In genomic region chr17:78272142-78272541, GRCm38 (mm10) we compare ENCODE assay signal across 13 mouse cellular contexts.
DNase-seq lines count a peak whose midpoint lies in the region; ATAC-seq and TF ChIP-seq lines count a peak whose summit lies in the region.
"Had no signal": no experiment of that assay in that cellular context is flagged by ENCODE, and none has a peak within 500 bp of the region (broad histone marks: within the 10 kb centered on the region; RNA-seq: fewer than 3 reads in every experiment).

No protein-coding gene starts in this region.

- no peak for TF ChIP-seq CTCF in gastrocnemius, adult 2 months (IDR thresholded peaks at IDR 0.05)

- H3K27ac ChIP-seq in gastrocnemius, adult 2 months, result peak overlapping the region; percentile 70
- H3K27ac ChIP-seq in kidney, embryonic 15.5 days, result 0 out of 2 replicates have a peak overlapping the region, but pooled peaks have one; percentile 46
- H3K27ac ChIP-seq in limb, embryonic 15.5 days, result peak overlapping the region; percentile 51
- H3K27ac ChIP-seq: left cerebral cortex, adult 2 months; liver, embryonic 13.5 days had no signal

- peaks cover 26% of the 10 kb centered on the region for H3K4me1 ChIP-seq in kidney, embryonic 15.5 days
- peaks cover 21% of the 10 kb centered on the region for H3K4me1 ChIP-seq in limb, embryonic 15.5 days

- no peak overlapping the region for H3K4me3 ChIP-seq in gastrocnemius, adult 2 months
- no peak overlapping the region for H3K4me3 ChIP-seq in kidney, embryonic 15.5 days (replicated peaks)
- no peak overlapping the region for H3K4me3 ChIP-seq in limb, embryonic 15.5 days
- H3K4me3 ChIP-seq: left cerebral cortex, adult 2 months; liver, embryonic 13.5 days had no signal

- 74% methylated on average over 8 of the region's 8 CpGs for WGBS in kidney, embryonic 15.5 days
- 39% methylated on average over 8 of the region's 8 CpGs for WGBS in limb, embryonic 15.5 days

- no peaks in the 10 kb centered on the region for H3K36me3 ChIP-seq in kidney, embryonic 15.5 days
- H3K36me3 ChIP-seq in limb, embryonic 15.5 days, result no peaks in the 10 kb centered on the region
- H3K36me3 ChIP-seq: liver, embryonic 13.5 days had no signal

- no peak overlapping the region for H3K4me2 ChIP-seq in kidney, embryonic 15.5 days
- no peak overlapping the region for H3K4me2 ChIP-seq in limb, embryonic 15.5 days
- H3K4me2 ChIP-seq: heart, embryonic 11.5 days; liver, embryonic 13.5 days had no signal

- no peak overlapping the region for H3K9ac ChIP-seq in kidney, embryonic 15.5 days
- H3K9ac ChIP-seq in limb, embryonic 15.5 days, result no peak overlapping the region
- H3K9ac ChIP-seq: liver, embryonic 13.5 days had no signal

- DNase-seq in gastrocnemius, adult 2 months, result no peak
- DNase-seq in gastrocnemius, adult 18-20 months (ENCODE audit: low spot score), result no peak
- no peak for DNase-seq in kidney, postnatal 10 days
- peak; percentile 9 for DNase-seq in adipocyte (ENCODE audit: low spot score)
- DNase-seq in cerebellum, adult 18-20 months, result no peak
- no peak for DNase-seq in gastrocnemius, adult 8-10 months (ENCODE audit: low spot score in 2 of 2)
- DNase-seq: cerebellum, postnatal 14 days; liver, embryonic 13.5 days had no signal

- intact Hi-C loops in gastrocnemius, adult 2 months (cut with DNase I), result no loop called here

- H3K9me3 ChIP-seq in kidney, embryonic 15.5 days (replicated peaks), result no peaks in the 10 kb centered on the region
- no peaks in the 10 kb centered on the region for H3K9me3 ChIP-seq in limb, embryonic 15.5 days
- H3K9me3 ChIP-seq: G1E; liver, embryonic 13.5 days had no signal

- no peaks in the 10 kb centered on the region for H3K27me3 ChIP-seq in kidney, embryonic 15.5 days
- no peaks in the 10 kb centered on the region for H3K27me3 ChIP-seq in limb, embryonic 15.5 days
- H3K27me3 ChIP-seq: liver, embryonic 13.5 days had no signal

- no peak for ATAC-seq in kidney, embryonic 15.5 days (replicated peaks; ENCODE audit: low FRiP score)
- no peak for ATAC-seq in limb, embryonic 15.5 days (ENCODE audit: insufficient number of reproducible peaks, low FRiP score, low TSS enrichment, low read depth)
